Mouse (Mus musculus) MEL (cell line): ENCODE data around the gene Unc119b. TPM values are rescaled to one million over a fixed set of nuclear protein-coding genes. Genes with fewer than 3 reads are reported as not detected.

Source experiments
- DNase-seq: peaks from one replicate; pipeline ENCODE4 v3.0.0; 2011; ENCODE audit warnings: low read depth, low spot score
- H3K27ac ChIP-seq: 2 replicates; pipeline ENCODE4 v1.5.1; 2012; ENCODE audit warnings: low read depth, mild to moderate bottlenecking, control low read depth, low read length, moderate library complexity; ENCODE audit not compliant: control insufficient read depth
- H3K27me3 ChIP-seq, 2 experiments: fragments of 150-350 bp in 1 of 2; sonication (generic) in 1 of 2; 2 replicates each; pipeline ENCODE4 v1.6.1; 2012; ENCODE audit warnings: low read length in 2 of 2, mild to moderate bottlenecking in 2 of 2, improper control_type of control experiment in 1 of 2, moderate library complexity in 1 of 2; ENCODE audit not compliant: insufficient read depth in 2 of 2, control insufficient read depth in 1 of 2
- H3K36me3 ChIP-seq, 2 experiments: 2 replicates each; pipeline ENCODE4 v1.6.1; 2012 to 2014; ENCODE audit warnings: low read length in 2 of 2, improper control_type of control experiment in 1 of 2, inconsistent platforms in 1 of 2, mild to moderate bottlenecking in 1 of 2; ENCODE audit not compliant: insufficient read depth in 2 of 2, control insufficient read depth in 1 of 2
- H3K4me1 ChIP-seq, 2 experiments: fragments of 150-350 bp in 1 of 2; sonication (generic) in 1 of 2; 2 replicates each; pipeline ENCODE4 v1.6.1; 2012; ENCODE audit warnings: low read length in 2 of 2, improper control_type of control experiment in 1 of 2, mild to moderate bottlenecking in 1 of 2; ENCODE audit not compliant: insufficient read depth in 2 of 2, control insufficient read depth in 1 of 2
- H3K4me3 ChIP-seq, 2 experiments: fragments of 150-350 bp in 1 of 2; sonication (generic) in 1 of 2; 2 replicates each; pipeline ENCODE4 v1.5.1; 2012; ENCODE audit warnings: low read depth in 2 of 2, low read length in 2 of 2, mild to moderate bottlenecking in 2 of 2, moderate library complexity in 2 of 2, control low read depth in 1 of 2, improper control_type of control experiment in 1 of 2; ENCODE audit not compliant: control insufficient read depth in 1 of 2, insufficient read depth in 1 of 2
- H3K79me2 ChIP-seq: 2 replicates; pipeline ENCODE4 v1.6.1; 2012; ENCODE audit warnings: mild to moderate bottlenecking, low read length, moderate library complexity; ENCODE audit not compliant: control insufficient read depth, poor library complexity, insufficient read depth
- H3K9ac ChIP-seq: 2 replicates; pipeline ENCODE4 v1.6.1; 2012; ENCODE audit warnings: low read depth, mild to moderate bottlenecking, control low read depth, low read length, moderate library complexity; ENCODE audit not compliant: control insufficient read depth, poor library complexity, severe bottlenecking
- H3K9me3 ChIP-seq: fragments of 150-350 bp; sonication (generic); replicated peaks from 2 replicates; pipeline ENCODE4 v1.6.1; 2012; ENCODE audit warnings: mild to moderate bottlenecking, low read length, improper control_type of control experiment, moderate library complexity; ENCODE audit not compliant: insufficient read depth
- CTCF ChIP-seq, 3 experiments: IDR thresholded peaks in 2 of 3; conservative IDR thresholded peaks in 1 of 3; 2 replicates each; pipeline ENCODE4 v1.5.1; 2011 to 2012; ENCODE audit warnings: low read length in 3 of 3, low read depth in 2 of 3, mild to moderate bottlenecking in 2 of 3, improper control_type of control experiment in 1 of 3, inconsistent platforms in 1 of 3, mixed read lengths in 1 of 3, moderate library complexity in 1 of 3; ENCODE audit not compliant: control insufficient read depth in 1 of 3, insufficient read depth in 1 of 3, poor library complexity in 1 of 3, severe bottlenecking in 1 of 3
- EP300 ChIP-seq, 2 experiments: IDR thresholded peaks; 2 replicates each; pipeline ENCODE4 v1.6.1; 2011; ENCODE audit warnings: improper control_type of control experiment in 2 of 2, low read length in 2 of 2, low read depth in 1 of 2, mild to moderate bottlenecking in 1 of 2
- HCFC1 ChIP-seq: IDR thresholded peaks from 2 replicates; pipeline ENCODE4 v1.6.1; 2012; ENCODE audit warnings: low read depth, mild to moderate bottlenecking, inconsistent platforms, low read length, improper control_type of control experiment, moderate library complexity
- JUND ChIP-seq: IDR thresholded peaks from 2 replicates; pipeline ENCODE4 v1.6.1; 2011; ENCODE audit warnings: low read depth, mild to moderate bottlenecking, improper control_type of control experiment, low read length
- KAT2A ChIP-seq: conservative IDR thresholded peaks from 2 replicates; pipeline ENCODE4 v1.6.1; 2012; ENCODE audit warnings: low read depth, low read length, improper control_type of control experiment, inconsistent platforms
- MAX ChIP-seq: IDR thresholded peaks from 2 replicates; pipeline ENCODE4 v1.6.1; 2011; ENCODE audit warnings: low read length, improper control_type of control experiment
- MAZ ChIP-seq: IDR thresholded peaks from 2 replicates; pipeline ENCODE4 v1.6.1; 2012; ENCODE audit warnings: low read depth, mild to moderate bottlenecking, inconsistent platforms, low read length, improper control_type of control experiment
- MYC ChIP-seq: IDR thresholded peaks from 2 replicates; pipeline ENCODE4 v1.6.1; 2011; ENCODE audit warnings: low read depth, mild to moderate bottlenecking, low read length, improper control_type of control experiment, moderate library complexity
- NELFE ChIP-seq: IDR thresholded peaks from 2 replicates; pipeline ENCODE4 v1.6.1; 2011; ENCODE audit warnings: low read depth, low read length, improper control_type of control experiment
- NRF1 ChIP-seq: IDR thresholded peaks from 2 replicates; pipeline ENCODE4 v1.6.1; 2014; ENCODE audit warnings: low read depth, mild to moderate bottlenecking, inconsistent platforms, low read length, improper control_type of control experiment, moderate library complexity; ENCODE audit not compliant: poor library complexity, insufficient read depth, severe bottlenecking
- POLR2A ChIP-seq, 2 experiments: IDR thresholded peaks; 2 replicates each; pipeline ENCODE4 v1.6.1; 2011 to 2012; ENCODE audit warnings: low read length in 2 of 2, mild to moderate bottlenecking in 2 of 2, control low read depth in 1 of 2, improper control_type of control experiment in 1 of 2, low read depth in 1 of 2, moderate library complexity in 1 of 2; ENCODE audit not compliant: control insufficient read depth in 1 of 2, insufficient read depth in 1 of 2, poor library complexity in 1 of 2
- RAD21 ChIP-seq: IDR thresholded peaks from 2 replicates; pipeline ENCODE4 v1.6.1; 2011; ENCODE audit warnings: mild to moderate bottlenecking, low read depth, low read length, improper control_type of control experiment
- SIN3A ChIP-seq: IDR thresholded peaks from 2 replicates; pipeline ENCODE4 v1.6.1; 2012; ENCODE audit warnings: low read length, improper control_type of control experiment, inconsistent platforms
- SMC3 ChIP-seq: IDR thresholded peaks from 2 replicates; pipeline ENCODE4 v1.6.1; 2011; ENCODE audit warnings: low read depth, low read length, improper control_type of control experiment
- TAL1 ChIP-seq: IDR thresholded peaks from 2 replicates; pipeline ENCODE4 v1.6.1; 2012; ENCODE audit warnings: mild to moderate bottlenecking, inconsistent platforms, low read length, moderate library complexity, mixed read lengths
- TBP ChIP-seq: IDR thresholded peaks from 2 replicates; pipeline ENCODE4 v1.8.0; 2011; ENCODE audit warnings: low read depth, low read length, improper control_type of control experiment
- TCF12 ChIP-seq: IDR thresholded peaks from 2 replicates; pipeline ENCODE4 v1.6.1; 2014; ENCODE audit warnings: low read depth, mild to moderate bottlenecking, inconsistent platforms, low read length, improper control_type of control experiment, moderate library complexity
- UBTF ChIP-seq: IDR thresholded peaks from 2 replicates; pipeline ENCODE4 v1.6.1; 2012; ENCODE audit warnings: low read depth, mild to moderate bottlenecking, inconsistent platforms, low read length, improper control_type of control experiment, moderate library complexity, borderline replicate concordance; ENCODE audit not compliant: insufficient read depth
- USF1 ChIP-seq: IDR thresholded peaks from 2 replicates; pipeline ENCODE4 v1.6.1; 2014; ENCODE audit warnings: low read depth, mild to moderate bottlenecking, inconsistent platforms, low read length, improper control_type of control experiment, moderate library complexity
- ZC3H11A ChIP-seq: IDR thresholded peaks from 2 replicates; pipeline ENCODE4 v1.6.1; 2012; ENCODE audit warnings: low read depth, mild to moderate bottlenecking, inconsistent platforms, low read length, improper control_type of control experiment
- polyA plus RNA-seq, 2 experiments: library from polyadenylated mRNA; stranded (reverse) in 1 of 2; unstranded in 1 of 2; fragments of >175 nt in 1 of 2; fragments of >200 nt in 1 of 2; gene quantifications; 2 replicates each; pipeline versions ENCODE4 v1.2.1 to v1.2.4; 2012; ENCODE audit warnings: low replicate concordance in 2 of 2, low read depth in 1 of 2; ENCODE audit not compliant: insufficient read length in 2 of 2, insufficient read depth in 1 of 2, missing spikeins in 1 of 2
- total RNA-seq: library from RNA; depleted of rRNA; stranded (reverse); fragments of 300-350 nt; gene quantifications from 2 replicates; pipeline ENCODE4 v1.2.3, GENCODE M21; 2012

Unc119b gene
- total and polyA plus RNA-seq, 3 experiments, result 18.6 to 25.7 TPM; not detected in 1

GRCm38 (mm10) chr5:115126578-115127312 is 8.0 kb downstream of the Unc119b start:
- H3K9me3 ChIP-seq, result no peaks in the 10 kb centered on the region
- no peak overlapping the region for H3K27ac ChIP-seq
- no peak overlapping the region for H3K9ac ChIP-seq
- no peaks in the 10 kb centered on the region; a peak in 1 of 4 replicates for H3K4me1 ChIP-seq
- H3K79me2 ChIP-seq, result no peaks in the 10 kb centered on the region
- no peaks in the 10 kb centered on the region for H3K27me3 ChIP-seq
- no peak for DNase-seq
- no peak for TF ChIP-seq TAL1
- no peak for TF ChIP-seq NELFE
- TF ChIP-seq KAT2A, result no peak
- TF ChIP-seq EP300 (IDR thresholded peaks at IDR 0.05; ENCODE audit: low read depth in 1 of 2, low read length in 2 of 2), result no peak
- no peak for TF ChIP-seq TCF12
- no peak for TF ChIP-seq MYC
- no peak for TF ChIP-seq NRF1
- TF ChIP-seq USF1, result peak; percentile 63
- TF ChIP-seq UBTF, result no peak
- H3K36me3 ChIP-seq, result peaks cover 0 to 2% of the 10 kb centered on the region in 2 experiments; a peak in 1 of 4 replicates
- no peak overlapping the region for H3K4me3 ChIP-seq

- no peak overlapping the region for H3K27ac ChIP-seq
- H3K27me3 ChIP-seq, result no peaks in the 10 kb centered on the region
- no peak overlapping the region for H3K4me3 ChIP-seq
- no peaks in the 10 kb centered on the region for H3K9me3 ChIP-seq
- TF ChIP-seq RAD21 (peak; percentile 82), TBP (no peak), ZC3H11A (peak; percentile 46), KAT2A (no peak), POLR2A (IDR thresholded peaks at IDR 0.05; ENCODE audit: control insufficient read depth in 1 of 2, insufficient read depth in 1 of 2, low read depth in 1 of 2, low read length in 2 of 2, poor library complexity in 1 of 2) (no peak), SIN3A (0 out of 2 replicates have a peak, but pooled peaks have one; percentile 13), SMC3 (peak; percentile 76), MAZ (no peak), HCFC1 (no peak), JUND (no peak), MAX (no peak), CTCF (IDR thresholded peaks at IDR 0.05 in 2 of 3, conservative IDR thresholded peaks at IDR 0.05 in 1 of 3; ENCODE audit: control insufficient read depth in 1 of 3, insufficient read depth in 1 of 3, low read depth in 2 of 3, low read length in 3 of 3, poor library complexity in 1 of 3, severe bottlenecking in 1 of 3) (peak; percentile 60 to 81 (median 81))
- no peaks in the 10 kb centered on the region for H3K79me2 ChIP-seq
- H3K36me3 ChIP-seq, result peaks cover 0 to 2% of the 10 kb centered on the region in 2 experiments; a peak in 1 of 4 replicates
- H3K9ac ChIP-seq, result no peak overlapping the region
- no peaks in the 10 kb centered on the region for H3K4me1 ChIP-seq
- peak; percentile 70 for DNase-seq
These were observed 9.4 kb downstream of the Unc119b start for GRCm38 (mm10) chr5:115125211-115125871.
